Mouse (Mus musculus): ENCODE measurements at regions not wholly inside any gene's neighbourhood (a gene's known extent, or its start where the extent isn't known, plus 50 kb on each side); places are given as distances from the start of the nearest gene placed in this dataset.

- no peaks in the 10 kb centered on the region for H3K4me1 ChIP-seq
- H3K27ac ChIP-seq (replicated peaks): no peak overlapping the region
- H3K9me3 ChIP-seq (replicated peaks): no peaks in the 10 kb centered on the region
- H3K27me3 ChIP-seq (replicated peaks): no peaks in the 10 kb centered on the region
- no peak overlapping the region for H3K4me2 ChIP-seq
- no peak overlapping the region for H3K9ac ChIP-seq (replicated peaks)
- 50% methylated on average over 1 of the region's 1 CpGs for WGBS
- no peak for ATAC-seq (ENCODE audit: low FRiP score)
- no peak overlapping the region for H3K4me3 ChIP-seq (replicated peaks)
- no peaks in the 10 kb centered on the region for H3K36me3 ChIP-seq
Observed at GRCm38 (mm10) chr16:24211588-24211987, 181.7 kb upstream of the Lpp start.

GRCm38 (mm10) chr16:24208876-24209275 is 184.4 kb upstream of the Lpp start:
- Histone ChIP-seq H3K9ac (replicated peaks) (no peak overlapping the region), H3K4me2 (no peak overlapping the region), H3K4me3 (replicated peaks) (no peak overlapping the region), H3K36me3 (no peaks in the 10 kb centered on the region), H3K27me3 (replicated peaks) (no peaks in the 10 kb centered on the region), H3K4me1 (0 out of 2 replicates have a peak, but pooled peaks cover 3% of the 10 kb centered on the region), H3K27ac (replicated peaks) (no peak overlapping the region), H3K9me3 (replicated peaks) (no peaks in the 10 kb centered on the region)
- ATAC-seq (ENCODE audit: low FRiP score): no peak
- whole genome bisulfite sequencing: 64% methylated on average over 2 of the region's 2 CpGs

GRCm38 (mm10) chr16:24208118-24208517 is 185.2 kb upstream of the Lpp start:
- Histone ChIP-seq H3K4me1 (0 out of 2 replicates have a peak, but pooled peaks cover 3% of the 10 kb centered on the region), H3K4me3 (replicated peaks) (no peak overlapping the region), H3K27me3 (replicated peaks) (no peaks in the 10 kb centered on the region), H3K27ac (replicated peaks) (no peak overlapping the region), H3K9ac (replicated peaks) (no peak overlapping the region), H3K4me2 (no peak overlapping the region), H3K36me3 (no peaks in the 10 kb centered on the region), H3K9me3 (replicated peaks) (no peaks in the 10 kb centered on the region)
- ATAC-seq (ENCODE audit: low FRiP score): no peak
- WGBS: 92% methylated on average over 2 of the region's 2 CpGs

GRCm38 (mm10) chr16:24207056-24207455 is 186.3 kb upstream of the Lpp start:
- WGBS: 52% methylated on average over 4 of the region's 4 CpGs
- H3K9ac ChIP-seq (replicated peaks): no peak overlapping the region
- H3K4me2 ChIP-seq: no peak overlapping the region
- no peak overlapping the region for H3K4me3 ChIP-seq (replicated peaks)
- ATAC-seq (ENCODE audit: low FRiP score): no peak
- H3K4me1 ChIP-seq: 0 out of 2 replicates have a peak, but pooled peaks cover 3% of the 10 kb centered on the region
- H3K27me3 ChIP-seq (replicated peaks): no peaks in the 10 kb centered on the region
- H3K27ac ChIP-seq (replicated peaks): no peak overlapping the region
- H3K9me3 ChIP-seq (replicated peaks): no peaks in the 10 kb centered on the region
- H3K36me3 ChIP-seq: no peaks in the 10 kb centered on the region

- no peaks in the 10 kb centered on the region for H3K27me3 ChIP-seq (replicated peaks)
- WGBS: 63% methylated on average over 4 of the region's 4 CpGs
- no peak for ATAC-seq (ENCODE audit: low FRiP score)
- no peaks in the 10 kb centered on the region for H3K36me3 ChIP-seq
- no peaks in the 10 kb centered on the region for H3K9me3 ChIP-seq (replicated peaks)
- H3K27ac ChIP-seq (replicated peaks): no peak overlapping the region
- H3K9ac ChIP-seq (replicated peaks): no peak overlapping the region
- no peak overlapping the region for H3K4me2 ChIP-seq
- no peak overlapping the region for H3K4me3 ChIP-seq (replicated peaks)
- 0 out of 2 replicates have a peak, but pooled peaks cover 3% of the 10 kb centered on the region for H3K4me1 ChIP-seq
Observed at GRCm38 (mm10) chr16:24206461-24206861, 186.8 kb upstream of the Lpp start.

GRCm38 (mm10) chr16:24205594-24205993 is 187.7 kb upstream of the Lpp start:
- no peaks in the 10 kb centered on the region for H3K27me3 ChIP-seq (replicated peaks)
- no peak overlapping the region for H3K9ac ChIP-seq (replicated peaks)
- no peaks in the 10 kb centered on the region for H3K36me3 ChIP-seq
- 55% methylated on average over 5 of the region's 5 CpGs for WGBS
- no peak for ATAC-seq (ENCODE audit: low FRiP score)
- no peak overlapping the region for H3K4me3 ChIP-seq (replicated peaks)
- no peak overlapping the region for H3K27ac ChIP-seq (replicated peaks)
- 0 out of 2 replicates have a peak, but pooled peaks cover 3% of the 10 kb centered on the region for H3K4me1 ChIP-seq
- no peak overlapping the region for H3K4me2 ChIP-seq
- no peaks in the 10 kb centered on the region for H3K9me3 ChIP-seq (replicated peaks)

GRCm38 (mm10) chr16:24204064-24204730 is 189.1 kb upstream of the Lpp start:
- no peak overlapping the region for H3K27ac ChIP-seq (replicated peaks)
- no peaks in the 10 kb centered on the region for H3K9me3 ChIP-seq (replicated peaks)
- no peak overlapping the region for H3K4me2 ChIP-seq
- H3K4me3 ChIP-seq (replicated peaks): no peak overlapping the region
- no peaks in the 10 kb centered on the region for H3K27me3 ChIP-seq (replicated peaks)
- ATAC-seq (ENCODE audit: low FRiP score): no peak
- H3K36me3 ChIP-seq: no peaks in the 10 kb centered on the region
- no peak overlapping the region for H3K9ac ChIP-seq (replicated peaks)
- WGBS: 94% methylated on average over 4 of the region's 4 CpGs
- H3K4me1 ChIP-seq: 0 out of 2 replicates have a peak, but pooled peaks cover 3% of the 10 kb centered on the region

GRCm38 (mm10) chr16:24202653-24203052 is 190.7 kb upstream of the Lpp start:
- no peak overlapping the region for H3K9ac ChIP-seq (replicated peaks)
- 87% methylated on average over 5 of the region's 5 CpGs for WGBS
- no peak for ATAC-seq (ENCODE audit: low FRiP score)

GRCm38 (mm10) chr16:24201455-24201854 is 191.9 kb upstream of the Lpp start:
- Histone ChIP-seq H3K27me3 (replicated peaks) (no peaks in the 10 kb centered on the region), H3K9me3 (replicated peaks) (no peaks in the 10 kb centered on the region), H3K4me3 (replicated peaks) (no peak overlapping the region), H3K27ac (replicated peaks) (no peak overlapping the region), H3K9ac (replicated peaks) (no peak overlapping the region), H3K4me2 (no peak overlapping the region), H3K36me3 (no peaks in the 10 kb centered on the region), H3K4me1 (0 out of 2 replicates have a peak, but pooled peaks cover 3% of the 10 kb centered on the region)
- 89% methylated on average over 7 of the region's 7 CpGs for WGBS
- no peak for ATAC-seq (ENCODE audit: low FRiP score)

More at GRCm38 (mm10) chr16:24202653-24203052, 190.7 kb upstream of the Lpp start:
- H3K27me3 ChIP-seq (replicated peaks): no peaks in the 10 kb centered on the region
- H3K4me2 ChIP-seq: no peak overlapping the region
- H3K4me1 ChIP-seq: 0 out of 2 replicates have a peak, but pooled peaks cover 3% of the 10 kb centered on the region
- H3K9me3 ChIP-seq (replicated peaks): no peaks in the 10 kb centered on the region
- H3K36me3 ChIP-seq: no peaks in the 10 kb centered on the region
- no peak overlapping the region for H3K4me3 ChIP-seq (replicated peaks)
- H3K27ac ChIP-seq (replicated peaks): no peak overlapping the region

- H3K27ac ChIP-seq (replicated peaks): no peak overlapping the region
- no peak for ATAC-seq (ENCODE audit: low FRiP score)
- 98% methylated on average over 5 of the region's 5 CpGs for WGBS
- no peak overlapping the region for H3K4me3 ChIP-seq (replicated peaks)
- no peaks in the 10 kb centered on the region for H3K4me1 ChIP-seq
- H3K9me3 ChIP-seq (replicated peaks): no peaks in the 10 kb centered on the region
- H3K27me3 ChIP-seq (replicated peaks): no peaks in the 10 kb centered on the region
- H3K9ac ChIP-seq (replicated peaks): no peak overlapping the region
- H3K4me2 ChIP-seq: no peak overlapping the region
- H3K36me3 ChIP-seq: no peaks in the 10 kb centered on the region
Observed at GRCm38 (mm10) chr16:24200200-24200599, 193.1 kb upstream of the Lpp start.

- no peaks in the 10 kb centered on the region for H3K9me3 ChIP-seq (replicated peaks)
- H3K4me3 ChIP-seq (replicated peaks): no peak overlapping the region
- no peak overlapping the region for H3K27ac ChIP-seq (replicated peaks)
- H3K36me3 ChIP-seq: no peaks in the 10 kb centered on the region
- whole genome bisulfite sequencing: 85% methylated on average over 18 of the region's 18 CpGs
- ATAC-seq (ENCODE audit: low FRiP score): no peak
- no peaks in the 10 kb centered on the region for H3K4me1 ChIP-seq
- no peak overlapping the region for H3K4me2 ChIP-seq
- no peak overlapping the region for H3K9ac ChIP-seq (replicated peaks)
- no peaks in the 10 kb centered on the region for H3K27me3 ChIP-seq (replicated peaks)
Observed at GRCm38 (mm10) chr16:24199408-24200167, 193.7 kb upstream of the Lpp start.

- no peaks in the 10 kb centered on the region for H3K9me3 ChIP-seq (replicated peaks)
- no peaks in the 10 kb centered on the region for H3K4me1 ChIP-seq
- H3K4me3 ChIP-seq (replicated peaks): no peak overlapping the region
- no peaks in the 10 kb centered on the region for H3K36me3 ChIP-seq
- ATAC-seq (ENCODE audit: low FRiP score): no peak
- H3K27ac ChIP-seq (replicated peaks): no peak overlapping the region
- H3K27me3 ChIP-seq (replicated peaks): no peaks in the 10 kb centered on the region
- H3K4me2 ChIP-seq: no peak overlapping the region
- H3K9ac ChIP-seq (replicated peaks): no peak overlapping the region
Observed at GRCm38 (mm10) chr16:24198291-24198690, 195.0 kb upstream of the Lpp start.
